Mouse (Mus musculus) spleen, adult 2 months (tissue): ENCODE results near the gene Gm28374.

Experiments
- CTCF ChIP-seq: fragments of 200-500 bp; IDR thresholded peaks from 2 replicates; pipeline ENCODE4 v1.5.1; 2011; ENCODE audit warnings: mild to moderate bottlenecking, inconsistent platforms; ENCODE audit not compliant: insufficient read depth, insufficient read length, insufficient replicate concordance; ENCODE audit errors: extremely low read depth
- POLR2A ChIP-seq: fragments of 200-500 bp; IDR thresholded peaks from 2 replicates; pipeline ENCODE4 v1.6.1; 2011; ENCODE audit warnings: low read depth, low read length, inconsistent platforms

- no peak for TF ChIP-seq POLR2A
- TF ChIP-seq CTCF = no peak
These were observed 8.2 kb downstream of the Gm28374 start for GRCm38 (mm10) chr19:6073889-6074288.
